Mouse (Mus musculus) MEL (cell line): ENCODE measurements around the gene E2f2.

Source experiments
- CHD2 ChIP-seq: IDR thresholded peaks from 2 replicates; pipeline ENCODE4 v1.6.1; 2011; ENCODE audit warnings: low read length, improper control_type of control experiment
- CTCF ChIP-seq, 3 experiments: IDR thresholded peaks in 2 of 3; conservative IDR thresholded peaks in 1 of 3; 2 replicates each; pipeline ENCODE4 v1.5.1; 2011 to 2012; ENCODE audit warnings: low read length in 3 of 3, low read depth in 2 of 3, mild to moderate bottlenecking in 2 of 3, improper control_type of control experiment in 1 of 3, inconsistent platforms in 1 of 3, mixed read lengths in 1 of 3, moderate library complexity in 1 of 3; ENCODE audit not compliant: control insufficient read depth in 1 of 3, insufficient read depth in 1 of 3, poor library complexity in 1 of 3, severe bottlenecking in 1 of 3
- JUND ChIP-seq: IDR thresholded peaks from 2 replicates; pipeline ENCODE4 v1.6.1; 2011; ENCODE audit warnings: low read depth, mild to moderate bottlenecking, improper control_type of control experiment, low read length
- MAZ ChIP-seq: IDR thresholded peaks from 2 replicates; pipeline ENCODE4 v1.6.1; 2012; ENCODE audit warnings: low read depth, mild to moderate bottlenecking, inconsistent platforms, low read length, improper control_type of control experiment
- MEF2A ChIP-seq: IDR thresholded peaks from 2 replicates; pipeline ENCODE4 v1.6.1; 2014; ENCODE audit warnings: low read depth, mild to moderate bottlenecking, inconsistent platforms, low read length, improper control_type of control experiment; ENCODE audit not compliant: poor library complexity, insufficient replicate concordance, severe bottlenecking; ENCODE audit errors: extremely low read depth
- POLR2AphosphoS2 ChIP-seq: IDR thresholded peaks from 2 replicates; pipeline ENCODE4 v1.6.1; 2011; ENCODE audit warnings: low read length, improper control_type of control experiment
- RAD21 ChIP-seq: IDR thresholded peaks from 2 replicates; pipeline ENCODE4 v1.6.1; 2011; ENCODE audit warnings: mild to moderate bottlenecking, low read depth, low read length, improper control_type of control experiment
- TBP ChIP-seq: IDR thresholded peaks from 2 replicates; pipeline ENCODE4 v1.8.0; 2011; ENCODE audit warnings: low read depth, low read length, improper control_type of control experiment

DNA sequence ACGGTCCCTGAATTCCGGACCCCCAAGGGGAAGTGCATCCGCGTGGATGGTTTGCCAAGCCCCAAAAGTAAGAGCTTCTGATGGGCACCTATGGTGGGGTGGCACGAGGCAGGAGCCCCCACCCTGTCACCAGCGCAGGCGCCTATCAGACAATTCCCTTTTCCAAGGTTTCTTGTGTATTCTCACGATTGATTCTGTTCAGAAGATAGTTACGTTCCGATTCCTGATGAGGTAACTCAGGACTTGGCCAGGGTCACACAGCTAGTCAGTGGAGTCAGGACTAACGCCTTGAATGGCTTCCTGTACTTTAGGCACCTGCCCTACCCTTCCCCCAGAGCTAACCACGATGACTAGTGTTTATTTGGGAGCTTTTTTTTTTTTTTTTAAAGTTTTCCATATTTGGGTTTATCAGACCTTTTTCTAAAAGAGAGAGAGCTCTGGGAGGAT lies 6.3 kb downstream of the E2f2 start:
- no peak for TF ChIP-seq CHD2
- no peak for TF ChIP-seq CTCF (IDR thresholded peaks at IDR 0.05 in 2 of 3, conservative IDR thresholded peaks at IDR 0.05 in 1 of 3; ENCODE audit: control insufficient read depth in 1 of 3, insufficient read depth in 1 of 3, low read depth in 2 of 3, low read length in 3 of 3, poor library complexity in 1 of 3, severe bottlenecking in 1 of 3)
- TF ChIP-seq MEF2A = no peak
- no peak for TF ChIP-seq MAZ
- no peak for TF ChIP-seq RAD21
- no peak for TF ChIP-seq POLR2AphosphoS2
- no peak for TF ChIP-seq JUND
- TF ChIP-seq TBP = no peak
